Mouse (Mus musculus): ENCODE measurements around the gene Btbd3.
"Not testable (repeated sequence)": the region's sequence is repeated elsewhere in the genome, so short reads cannot be mapped to it uniquely, and the experiment has no call there.

Gene Btbd3

GRCm38 (mm10) chr2:138279641-138280040 is 23.3 kb downstream of the Btbd3 start:
- no peak for DNase-seq (ENCODE audit: low read depth)

- no peak for DNase-seq (ENCODE audit: low read depth)
Measured at GRCm38 (mm10) chr2:138280225-138280711, 23.9 kb downstream of the Btbd3 start.

GRCm38 (mm10) chr2:138281550-138282201 is 25.3 kb downstream of the Btbd3 start:
- no peak for DNase-seq (ENCODE audit: low read depth)

GRCm38 (mm10) chr2:138283372-138283771 is 27.0 kb downstream of the Btbd3 start:
- no peak for DNase-seq (ENCODE audit: low read depth)

GRCm38 (mm10) chr2:138283856-138284255 is 27.5 kb downstream of the Btbd3 start:
- DNase-seq (ENCODE audit: low read depth): no peak

- no peak for DNase-seq (ENCODE audit: low read depth)
Measured at GRCm38 (mm10) chr2:138285811-138286210, 29.4 kb downstream of the Btbd3 start.

- DNase-seq (ENCODE audit: low read depth): no peak
Measured at GRCm38 (mm10) chr2:138290154-138290553, 33.8 kb downstream of the Btbd3 start.

GRCm38 (mm10) chr2:138294286-138294685 is 37.9 kb downstream of the Btbd3 start:
- DNase-seq (ENCODE audit: low read depth): no peak

GRCm38 (mm10) chr2:138306236-138306635 is 49.9 kb downstream of the Btbd3 start:
- DNase-seq (ENCODE audit: low read depth): no peak

GRCm38 (mm10) chr2:138315644-138316043 is 59.3 kb downstream of the Btbd3 start:
- DNase-seq (ENCODE audit: low read depth): no peak

GRCm38 (mm10) chr2:138320408-138320807 is 64.0 kb downstream of the Btbd3 start:
- DNase-seq (ENCODE audit: low read depth): no peak

- DNase-seq (ENCODE audit: low read depth): no peak
Measured at GRCm38 (mm10) chr2:138321041-138321481, 64.7 kb downstream of the Btbd3 start.

GRCm38 (mm10) chr2:138322270-138323114 is 66.1 kb downstream of the Btbd3 start:
- DNase-seq (ENCODE audit: low read depth): no peak

GRCm38 (mm10) chr2:138326367-138326766 is 70.0 kb downstream of the Btbd3 start:
- no peak for DNase-seq (ENCODE audit: low read depth)

- not testable (repeated sequence) for DNase-seq (ENCODE audit: low read depth)
Measured at GRCm38 (mm10) chr2:138334198-138334597, 77.8 kb downstream of the Btbd3 start.

GRCm38 (mm10) chr2:138337886-138338494 is 81.6 kb downstream of the Btbd3 start:
- no peak for DNase-seq (ENCODE audit: low read depth)

- no peak for DNase-seq (ENCODE audit: low read depth)
Measured at GRCm38 (mm10) chr2:138338524-138338923, 82.2 kb downstream of the Btbd3 start.

GRCm38 (mm10) chr2:138355366-138355765 is 99.0 kb downstream of the Btbd3 start:
- no peak for DNase-seq (ENCODE audit: low read depth)

- no peak for DNase-seq (ENCODE audit: low read depth)
Measured at GRCm38 (mm10) chr2:138362474-138362873, 106.1 kb downstream of the Btbd3 start.

- DNase-seq (ENCODE audit: low read depth): no peak
Measured at GRCm38 (mm10) chr2:138365391-138365790, 109.0 kb downstream of the Btbd3 start.

- no peak for DNase-seq (ENCODE audit: low read depth)
Measured at GRCm38 (mm10) chr2:138374556-138374955, 118.2 kb downstream of the Btbd3 start.

- no peak for DNase-seq (ENCODE audit: low read depth)
Measured at GRCm38 (mm10) chr2:138378855-138379254, 122.5 kb downstream of the Btbd3 start.

GRCm38 (mm10) chr2:138384762-138385161 is 128.4 kb downstream of the Btbd3 start:
- DNase-seq (ENCODE audit: low read depth): no peak

Data from 416B (cell line).